Mouse (Mus musculus): ENCODE measurements around the gene Olfr270.

Gene Olfr270

DNA sequence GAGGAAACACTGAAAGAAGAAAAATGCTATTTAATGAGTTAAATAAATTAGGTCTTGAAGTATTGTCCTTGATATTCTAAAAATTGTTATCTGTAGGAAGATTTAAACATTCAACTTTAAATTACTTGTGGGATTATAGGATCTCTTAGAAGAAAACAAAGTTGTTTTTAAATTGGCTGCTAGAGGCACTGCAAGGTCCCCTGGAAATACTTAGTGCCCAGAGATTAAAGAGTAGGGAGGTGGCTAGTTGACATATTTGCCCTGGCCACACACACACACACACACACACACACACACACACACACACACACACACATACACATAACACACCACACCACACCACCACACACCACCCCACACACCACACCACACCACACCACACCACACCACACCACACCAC is at the start of gene Olfr270:
Gene Olfr270, plus strand, starts transcription at position 301 of the 400 bp plus-strand sequence.
- DNase-seq, result no peak

DNA sequence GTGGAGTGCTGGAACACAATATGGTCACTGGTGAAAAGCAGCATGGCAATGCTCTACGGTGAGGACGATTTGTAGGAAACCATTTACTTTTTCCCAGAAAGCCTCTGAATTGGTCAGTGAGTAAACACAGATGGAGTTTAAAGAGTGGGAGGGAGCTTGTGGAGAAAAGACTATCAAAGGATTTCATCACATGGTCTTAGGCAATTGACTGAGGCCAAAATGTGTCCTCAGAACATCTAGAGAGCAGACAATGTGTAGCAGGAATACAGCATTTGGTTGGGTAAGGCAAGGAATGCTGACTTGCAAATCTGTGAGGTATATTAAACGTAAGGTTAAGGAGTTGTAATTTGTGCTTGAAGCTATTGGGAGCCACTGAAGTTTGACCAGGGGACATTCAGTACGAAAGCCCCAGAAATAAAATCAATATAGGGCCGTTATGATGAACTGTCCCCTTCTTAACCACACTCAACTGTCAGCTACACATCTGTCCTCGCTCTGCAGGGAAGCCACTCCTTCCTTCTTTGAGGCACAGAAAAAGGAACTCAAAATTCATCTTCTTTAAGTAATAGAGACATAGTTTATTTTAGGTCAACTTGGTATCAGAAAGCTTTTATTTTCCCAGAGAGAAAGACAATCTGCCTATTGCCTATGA is 47.6 kb upstream of the Olfr270 start:
- DNase-seq, result no peak

DNA sequence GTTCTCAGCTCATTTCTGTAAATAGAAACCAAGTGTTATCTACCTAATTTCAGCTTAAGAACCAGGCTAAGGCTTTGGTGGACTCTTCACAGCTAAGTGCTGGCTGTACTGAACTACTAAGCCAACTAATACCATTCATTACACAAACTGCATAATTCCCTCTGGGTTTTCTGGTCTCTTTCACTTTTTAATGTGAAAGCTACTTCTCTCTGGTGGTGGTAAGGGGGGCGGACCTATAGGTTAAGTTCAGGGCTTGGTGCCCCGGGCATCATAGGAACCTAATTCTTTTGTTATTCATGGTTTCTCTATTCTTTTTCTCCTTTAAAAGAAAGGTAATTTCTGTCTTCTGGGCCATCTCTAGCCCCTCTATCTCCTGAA is 47.0 kb upstream of the Olfr270 start:
- no peak for DNase-seq

DNA sequence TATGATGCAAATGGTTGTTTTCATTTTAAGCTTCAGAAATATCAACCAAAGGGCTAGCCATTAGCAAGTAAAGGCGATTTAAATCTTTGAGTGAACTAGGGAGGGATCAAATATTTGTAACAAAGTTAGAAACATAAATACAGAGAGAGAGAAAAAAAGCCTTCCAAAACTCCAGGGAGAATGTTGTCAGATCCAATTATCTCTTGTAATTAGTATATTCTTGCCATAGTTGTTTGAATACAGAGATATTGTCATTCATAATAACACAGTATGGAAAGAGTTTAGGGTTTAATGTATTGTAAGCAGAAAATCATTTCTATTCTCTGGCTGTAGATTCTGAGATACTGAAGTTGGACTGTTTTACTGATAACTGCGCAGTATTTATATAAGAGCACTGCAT is 45.3 kb upstream of the Olfr270 start, which contains the start of gene Olfr272:
Gene Olfr272, minus strand, starts transcription at position 101 of the 400 bp plus-strand sequence.
- DNase-seq, result no peak

DNA sequence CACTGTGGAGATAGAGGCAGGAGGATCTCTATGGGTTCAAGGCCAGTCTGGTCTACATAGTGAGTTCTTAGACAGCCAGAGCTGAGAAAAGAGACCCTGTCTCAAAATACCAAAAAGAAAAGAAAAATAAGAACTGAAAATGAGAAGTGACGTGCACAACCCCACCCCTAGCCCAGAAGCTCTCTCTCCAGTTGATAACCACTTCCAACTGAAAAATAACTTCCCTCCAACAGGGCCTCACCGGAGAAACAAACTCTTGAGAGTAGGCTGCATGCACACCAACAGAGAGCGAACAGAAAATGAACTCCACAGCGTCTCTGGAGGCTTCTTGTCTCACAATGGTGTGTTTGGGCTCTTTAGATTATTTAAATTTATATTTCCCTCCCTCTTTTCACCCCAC is 33.9 kb upstream of the Olfr270 start:
- DNase-seq, result no peak

GRCm38 (mm10) chr4:52946665-52947064 is 17.7 kb upstream of the Olfr270 start:
- DNase-seq, result no peak

DNA sequence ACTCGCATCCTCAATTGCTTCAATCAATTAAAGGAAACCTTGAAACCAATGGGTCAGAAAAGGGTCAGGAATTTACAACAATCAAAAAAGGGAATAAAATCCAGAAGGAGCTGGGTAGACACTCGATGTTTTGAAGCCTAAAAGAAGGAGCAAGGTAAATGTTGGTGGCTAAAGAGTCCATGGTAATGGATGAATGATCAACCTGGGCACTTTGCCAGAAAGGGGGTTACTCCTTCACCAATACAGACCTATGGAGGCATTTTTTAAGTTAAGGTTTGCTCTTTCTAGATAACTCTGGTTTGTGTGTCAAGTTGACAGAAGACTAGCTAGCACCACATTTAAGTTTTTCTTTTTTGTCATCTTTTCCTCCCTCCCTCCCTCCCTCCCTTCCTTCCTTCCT is 15.3 kb upstream of the Olfr270 start:
- DNase-seq, result no peak

- peak; percentile 77 to 80 for DNase-seq
Observed at GRCm38 (mm10) chr4:52958693-52959092, 5.7 kb upstream of the Olfr270 start.

DNA sequence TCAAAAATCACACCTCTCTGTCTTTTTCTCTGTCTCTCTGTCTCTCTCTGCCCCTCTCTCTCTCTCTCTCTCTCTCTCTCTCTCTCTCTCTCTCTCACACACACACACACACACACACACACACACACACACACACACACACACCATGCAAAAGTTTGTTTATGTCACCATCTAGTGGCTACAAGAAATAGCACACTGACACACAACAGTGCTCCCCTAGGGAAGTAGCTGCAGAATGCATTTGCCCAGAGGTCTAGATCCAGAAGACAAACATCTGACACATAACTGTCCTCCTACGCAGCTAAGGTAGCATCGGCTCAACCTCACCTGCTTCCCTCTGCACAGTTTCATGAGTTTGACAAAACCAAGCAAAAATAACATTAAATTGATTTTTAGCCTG is 20.9 kb downstream of the Olfr270 start:
- peak; percentile 28 to 33 for DNase-seq

- DNase-seq, result peak; percentile 60 to 63
Observed at GRCm38 (mm10) chr4:52986266-52986665, 21.9 kb downstream of the Olfr270 start.

- peak in 1 of 2 experiments; percentile 10 for DNase-seq
Observed at GRCm38 (mm10) chr4:52989248-52989647, 24.9 kb downstream of the Olfr270 start, which contains the start of gene Nipsnap3a. TSS of gene Nipsnap3a (plus strand) at chr4:52989272.

DNA sequence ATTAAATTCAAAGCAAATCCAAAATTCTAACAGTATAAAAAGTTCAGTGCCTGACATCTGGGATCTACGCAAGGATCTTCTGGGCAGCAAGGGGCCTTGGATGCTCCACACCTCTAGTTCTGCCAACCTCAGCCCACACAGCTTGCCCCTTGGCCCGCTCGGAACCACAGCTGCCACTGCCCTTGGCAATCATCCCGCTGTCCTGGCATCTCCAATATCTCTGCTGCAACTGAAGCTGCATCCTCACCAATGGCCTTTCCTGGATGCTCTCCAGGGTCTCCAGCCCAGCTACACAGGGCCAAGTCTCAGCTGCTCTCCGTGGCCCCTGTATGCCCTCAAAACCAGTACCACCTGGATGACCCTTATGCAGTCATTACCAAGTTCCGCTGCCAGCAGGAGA is 35.1 kb downstream of the Olfr270 start:
- DNase-seq, result peak; percentile 70 to 83

GRCm38 (mm10) chr4:53000154-53000553 is 35.8 kb downstream of the Olfr270 start:
- no peak for DNase-seq

GRCm38 (mm10) chr4:53009183-53009582 is 44.8 kb downstream of the Olfr270 start:
- no peak for DNase-seq

DNA sequence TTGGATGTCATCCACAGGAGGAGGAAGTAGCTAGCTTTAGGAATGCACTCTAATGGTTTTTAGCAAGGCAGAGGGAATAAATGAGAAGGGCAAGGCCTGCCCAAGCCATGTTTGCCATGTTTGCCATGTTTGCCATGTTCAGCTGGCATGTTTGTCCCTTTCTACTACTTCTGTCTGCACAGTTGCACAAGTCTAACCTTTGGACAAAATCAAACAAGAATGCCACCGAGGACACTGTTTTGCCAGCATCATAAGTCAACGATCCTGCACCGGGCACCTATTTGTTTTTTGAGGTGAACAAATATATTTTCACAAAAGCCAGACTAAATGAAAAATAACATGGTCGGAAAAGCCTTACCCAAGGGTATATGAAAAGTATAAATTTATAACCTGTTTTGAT is 45.5 kb downstream of the Olfr270 start:
- DNase-seq, result no peak

GRCm38 (mm10) chr4:53011732-53012361 is 47.5 kb downstream of the Olfr270 start, which contains the start of gene Nipsnap3b:
TSS of gene Nipsnap3b (plus strand) at chr4:53011880.
- peak; percentile 98 to 99 for DNase-seq

GRCm38 (mm10) chr4:53014421-53014820 is 50.1 kb downstream of the Olfr270 start:
- DNase-seq, result no peak

- no peak for DNase-seq
Observed at GRCm38 (mm10) chr4:53015024-53015423, 50.7 kb downstream of the Olfr270 start.

DNA sequence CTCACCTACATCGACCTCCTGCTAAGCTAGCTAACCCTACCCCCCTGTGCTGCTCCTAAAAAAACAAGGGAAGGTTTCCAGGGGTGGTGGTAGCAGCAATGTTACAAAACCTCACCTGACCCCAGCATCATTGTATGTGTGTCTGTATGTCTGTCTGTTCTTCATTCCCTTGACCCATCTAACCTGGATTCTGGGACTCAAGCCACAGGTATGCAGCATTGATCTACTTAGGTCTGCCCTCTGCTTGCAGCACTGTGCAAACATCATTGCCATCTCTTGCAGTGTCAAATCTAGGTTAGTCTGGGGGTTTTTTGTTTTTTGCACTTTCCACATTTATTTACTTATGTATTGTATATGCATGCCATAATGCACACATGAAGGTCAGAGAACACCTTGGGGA is 54.0 kb downstream of the Olfr270 start:
- DNase-seq, result no peak

Data from cerebellum, postnatal 14 days (tissue).